In the genomic region with DNA sequence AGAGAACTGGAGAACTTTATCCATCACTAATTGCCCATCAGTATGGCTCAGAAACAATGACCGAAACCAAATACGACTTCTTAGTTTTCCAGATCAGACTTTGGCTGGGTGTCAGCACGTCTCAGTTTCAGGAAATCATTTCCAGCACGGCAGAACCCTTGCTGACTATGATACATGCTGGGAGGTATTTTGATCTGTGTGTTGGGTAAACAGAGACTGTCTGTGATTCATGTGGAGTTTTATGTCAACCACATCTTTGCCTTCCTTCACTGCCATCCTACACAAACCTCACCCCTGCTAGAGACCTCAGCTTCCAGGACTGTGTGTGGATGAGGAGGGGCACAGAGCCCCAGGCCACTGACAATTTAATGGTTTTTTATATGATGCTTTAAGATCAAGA, we compare ENCODE assay signal across 13 mouse cellular contexts.
DNase-seq lines count a peak whose midpoint lies in the region; ATAC-seq and TF ChIP-seq lines count a peak whose summit lies in the region.
"Had no signal": no experiment of that assay in that cellular context is flagged by ENCODE, and none has a peak within 500 bp of the region (broad histone marks: within the 10 kb centered on the region; RNA-seq: fewer than 3 reads in every experiment).

No protein-coding gene starts in this region.

- H3K9me3 ChIP-seq in embryonic facial prominence, embryonic 11.5 days (replicated peaks; ENCODE audit: control insufficient read depth, low read length): no peaks in the 10 kb centered on the region
- no peaks in the 10 kb centered on the region; the same call in 1 of the 2 replicates for H3K9me3 ChIP-seq in embryonic facial prominence, embryonic 10.5 days
- no peaks in the 10 kb centered on the region for H3K9me3 ChIP-seq in kidney, postnatal 0 days (replicated peaks; ENCODE audit: low read length)
- H3K9me3 ChIP-seq in stomach, postnatal 0 days (ENCODE audit: control insufficient read depth, low read length): no peaks in the 10 kb centered on the region
- H3K9me3 ChIP-seq: forebrain, embryonic 15.5 days; midbrain, embryonic 15.5 days had no signal

- WGBS in embryonic facial prominence, embryonic 11.5 days: 36% methylated on average over 4 of the region's 4 CpGs
- 52% methylated on average over 4 of the region's 4 CpGs for WGBS in embryonic facial prominence, embryonic 10.5 days
- WGBS in kidney, postnatal 0 days: 27% methylated on average over 4 of the region's 4 CpGs
- 31% methylated on average over 4 of the region's 4 CpGs for WGBS in stomach, postnatal 0 days

- H3K27ac ChIP-seq in embryonic facial prominence, embryonic 11.5 days (replicated peaks; ENCODE audit: low read depth, low read length): no peak overlapping the region
- H3K27ac ChIP-seq in embryonic facial prominence, embryonic 10.5 days (replicated peaks): no peak overlapping the region
- H3K27ac ChIP-seq in kidney, postnatal 0 days: no peak overlapping the region
- no peak overlapping the region for H3K27ac ChIP-seq in stomach, postnatal 0 days (replicated peaks)
- H3K27ac ChIP-seq: forebrain, embryonic 15.5 days; heart, adult 2 months; midbrain, embryonic 15.5 days had no signal

- no peak for ATAC-seq in embryonic facial prominence, embryonic 11.5 days (replicated peaks; ENCODE audit: insufficient number of reproducible peaks, low FRiP score, low TSS enrichment, low read depth)
- no peak for ATAC-seq in kidney, postnatal 0 days (replicated peaks; ENCODE audit: low FRiP score, low read depth)
- no peak for ATAC-seq in stomach, postnatal 0 days (ENCODE audit: low FRiP score, low TSS enrichment)
- no peak for ATAC-seq in CD4-positive, CD25-positive, alpha-beta regulatory T cell, adult 4 months
- ATAC-seq: forebrain, embryonic 15.5 days; midbrain, embryonic 15.5 days had no signal

- no peak overlapping the region for H3K9ac ChIP-seq in embryonic facial prominence, embryonic 11.5 days (replicated peaks; ENCODE audit: low read length)
- no peak overlapping the region for H3K9ac ChIP-seq in kidney, postnatal 0 days (ENCODE audit: low read depth, low read length)
- no peak overlapping the region for H3K9ac ChIP-seq in stomach, postnatal 0 days (ENCODE audit: low read length)
- H3K9ac ChIP-seq: forebrain, embryonic 15.5 days; midbrain, embryonic 15.5 days had no signal

- TF ChIP-seq EP300 in stomach, postnatal 0 days (optimal IDR thresholded peaks at IDR 0.05): no peak

- no peak overlapping the region for H3K4me2 ChIP-seq in embryonic facial prominence, embryonic 11.5 days (ENCODE audit: low read depth, low read length)
- no peak overlapping the region for H3K4me2 ChIP-seq in kidney, postnatal 0 days (ENCODE audit: low read length)
- H3K4me2 ChIP-seq in stomach, postnatal 0 days (replicated peaks; ENCODE audit: low read depth): no peak overlapping the region
- H3K4me2 ChIP-seq: forebrain, embryonic 15.5 days; midbrain, embryonic 15.5 days had no signal

- H3K36me3 ChIP-seq in embryonic facial prominence, embryonic 11.5 days (replicated peaks; ENCODE audit: control insufficient read depth, insufficient read depth, low read depth, low read length): no peaks in the 10 kb centered on the region
- peaks cover 18% of the 10 kb centered on the region for H3K36me3 ChIP-seq in embryonic facial prominence, embryonic 10.5 days (replicated peaks)
- H3K36me3 ChIP-seq in kidney, postnatal 0 days (ENCODE audit: insufficient read depth, low read length): peaks cover 8% of the 10 kb centered on the region
- no peaks in the 10 kb centered on the region for H3K36me3 ChIP-seq in stomach, postnatal 0 days (ENCODE audit: control insufficient read depth, insufficient read depth, low read length)
- H3K36me3 ChIP-seq: forebrain, embryonic 15.5 days; midbrain, embryonic 15.5 days had no signal

- DNase-seq in embryonic facial prominence, embryonic 11.5 days (ENCODE audit: low spot score): peak; percentile 21
- DNase-seq in embryonic facial prominence, embryonic 10.5 days (ENCODE audit: low spot score): no peak
- DNase-seq in kidney, postnatal 0 days (ENCODE audit: low spot score): peak; percentile 35
- no peak for DNase-seq in kidney, adult 18-20 months
- DNase-seq in NIH3T3 (ENCODE audit: low read depth): peak; percentile 86
- DNase-seq in fibroblast of lung, adult 2 months (ENCODE audit: low read depth): peak; percentile 95
- no peak for DNase-seq in stomach, postnatal 0 days (ENCODE audit: low spot score)
- DNase-seq: heart, adult 2 months; lung, adult 18-20 months; thymus, adult 2 months had no signal

- TF ChIP-seq CTCF in kidney, postnatal 0 days (IDR thresholded peaks at IDR 0.05; ENCODE audit: low read depth): no peak
- TF ChIP-seq CTCF in stomach, postnatal 0 days (IDR thresholded peaks at IDR 0.05; ENCODE audit: low read depth): no peak

- H3K27me3 ChIP-seq in embryonic facial prominence, embryonic 11.5 days (ENCODE audit: control insufficient read depth, insufficient read depth, low read length): no peaks in the 10 kb centered on the region
- H3K27me3 ChIP-seq in embryonic facial prominence, embryonic 10.5 days (replicated peaks; ENCODE audit: low read depth, poor library complexity, severe bottlenecking): no peaks in the 10 kb centered on the region
- H3K27me3 ChIP-seq in kidney, postnatal 0 days (ENCODE audit: insufficient read depth, low read length): no peaks in the 10 kb centered on the region
- H3K27me3 ChIP-seq in stomach, postnatal 0 days (ENCODE audit: control insufficient read depth, insufficient read depth, low read length): no peaks in the 10 kb centered on the region
- H3K27me3 ChIP-seq: forebrain, embryonic 15.5 days; midbrain, embryonic 15.5 days had no signal

- H3K4me3 ChIP-seq in embryonic facial prominence, embryonic 11.5 days (ENCODE audit: low read depth, low read length): no peak overlapping the region
- no peak overlapping the region for H3K4me3 ChIP-seq in embryonic facial prominence, embryonic 10.5 days
- H3K4me3 ChIP-seq in kidney, postnatal 0 days (replicated peaks; ENCODE audit: low read depth, low read length): no peak overlapping the region
- H3K4me3 ChIP-seq in stomach, postnatal 0 days (ENCODE audit: low read depth, low read length): no peak overlapping the region
- H3K4me3 ChIP-seq: forebrain, embryonic 15.5 days; heart, adult 2 months; midbrain, embryonic 15.5 days had no signal

- H3K4me1 ChIP-seq in embryonic facial prominence, embryonic 11.5 days (ENCODE audit: control insufficient read depth, insufficient read depth, low read length): no peaks in the 10 kb centered on the region
- H3K4me1 ChIP-seq in embryonic facial prominence, embryonic 10.5 days: peaks cover 5% of the 10 kb centered on the region; the same call in 1 of the 2 replicates
- H3K4me1 ChIP-seq in kidney, postnatal 0 days (replicated peaks; ENCODE audit: insufficient read depth, low read length): 0 out of 2 replicates have a peak, but pooled peaks cover under 1% of the 10 kb centered on the region
- no peaks in the 10 kb centered on the region for H3K4me1 ChIP-seq in stomach, postnatal 0 days (replicated peaks; ENCODE audit: control insufficient read depth, insufficient read depth)
- H3K4me1 ChIP-seq: forebrain, embryonic 15.5 days; midbrain, embryonic 15.5 days had no signal

Comparison
In these comparisons a context has a peak if more than half of its experiments do, and no peak if none do; other contexts are left out.
1. DNase-seq: peak in embryonic facial prominence, embryonic 11.5 days (single experiment), kidney, postnatal 0 days (single experiment), NIH3T3 (single experiment) and fibroblast of lung, adult 2 months (single experiment); none in embryonic facial prominence, embryonic 10.5 days (single experiment), kidney, adult 18-20 months (single experiment) and stomach, postnatal 0 days (single experiment).